Mouse (Mus musculus): ENCODE data around the gene Aco2. TPM values are rescaled to one million over a fixed set of nuclear protein-coding genes. Genes with fewer than 3 reads are reported as not detected.
A peak's percentile ranks its signal among the peaks of the same experiment; 100 is the strongest.
"Not testable (repeated sequence)": the region's sequence is repeated elsewhere in the genome, so short reads cannot be mapped to it uniquely, and the experiment has no call there.

The Aco2 gene
- polyA plus RNA-seq, 1 experiment = 174 TPM

- Histone ChIP-seq H3K4me1 (ENCODE audit: control insufficient read depth, insufficient read depth, low read length) (no peaks in the 10 kb centered on the region), H3K4me3 (ENCODE audit: low read depth, low read length) (no peak overlapping the region), H3K9ac (ENCODE audit: low read depth, poor library complexity, severe bottlenecking) (no peak overlapping the region), H3K36me3 (ENCODE audit: control insufficient read depth, insufficient read depth, low read length, poor library complexity, severe bottlenecking) (peaks cover 29% of the 10 kb centered on the region), H3K9me3 (replicated peaks; ENCODE audit: control insufficient read depth, insufficient read depth, low read length, poor library complexity, severe bottlenecking) (no peaks in the 10 kb centered on the region), H3K27ac (ENCODE audit: insufficient read depth, low read length) (no peak overlapping the region), H3K27me3 (ENCODE audit: control insufficient read depth, insufficient read depth, low read length, poor library complexity, severe bottlenecking) (no peaks in the 10 kb centered on the region)
- TF ChIP-seq POLR2A (IDR thresholded peaks at IDR 0.05; ENCODE audit: insufficient read depth, low read length) (no peak), EP300 (IDR thresholded peaks at IDR 0.05; ENCODE audit: insufficient read depth, low read depth, low read length) (no peak), CTCF (IDR thresholded peaks at IDR 0.05; ENCODE audit: low read depth, low read length) (no peak)
Measured at GRCm38 (mm10) chr15:81897607-81898285, 25.6 kb downstream of the Aco2 start.

- no peak for TF ChIP-seq EP300 (IDR thresholded peaks at IDR 0.05; ENCODE audit: insufficient read depth, low read depth, low read length)
- TF ChIP-seq CTCF (IDR thresholded peaks at IDR 0.05; ENCODE audit: low read depth, low read length) = no peak
- TF ChIP-seq POLR2A (IDR thresholded peaks at IDR 0.05; ENCODE audit: insufficient read depth, low read length) = no peak
- Histone ChIP-seq H3K36me3 (ENCODE audit: control insufficient read depth, insufficient read depth, low read length, poor library complexity, severe bottlenecking) (peaks cover 29% of the 10 kb centered on the region), H3K27me3 (ENCODE audit: control insufficient read depth, insufficient read depth, low read length, poor library complexity, severe bottlenecking) (no peaks in the 10 kb centered on the region), H3K27ac (ENCODE audit: insufficient read depth, low read length) (no peak overlapping the region), H3K9me3 (replicated peaks; ENCODE audit: control insufficient read depth, insufficient read depth, low read length, poor library complexity, severe bottlenecking) (no peaks in the 10 kb centered on the region), H3K4me1 (ENCODE audit: control insufficient read depth, insufficient read depth, low read length) (no peaks in the 10 kb centered on the region), H3K4me3 (ENCODE audit: low read depth, low read length) (no peak overlapping the region), H3K9ac (ENCODE audit: low read depth, poor library complexity, severe bottlenecking) (no peak overlapping the region)
Measured at GRCm38 (mm10) chr15:81898751-81899150, 26.6 kb downstream of the Aco2 start.

- H3K9me3 ChIP-seq (replicated peaks; ENCODE audit: control insufficient read depth, insufficient read depth, low read length, poor library complexity, severe bottlenecking) = no peaks in the 10 kb centered on the region
- H3K36me3 ChIP-seq (ENCODE audit: control insufficient read depth, insufficient read depth, low read length, poor library complexity, severe bottlenecking) = peaks cover 22% of the 10 kb centered on the region
- TF ChIP-seq CTCF (IDR thresholded peaks at IDR 0.05; ENCODE audit: low read depth, low read length) (peak; percentile 33), EP300 (IDR thresholded peaks at IDR 0.05; ENCODE audit: insufficient read depth, low read depth, low read length) (no peak)
- no peak overlapping the region for H3K4me3 ChIP-seq (ENCODE audit: low read depth, low read length)
- no peak overlapping the region for H3K27ac ChIP-seq (ENCODE audit: insufficient read depth, low read length)
- no peak overlapping the region for H3K9ac ChIP-seq (ENCODE audit: low read depth, poor library complexity, severe bottlenecking)
- H3K27me3 ChIP-seq (ENCODE audit: control insufficient read depth, insufficient read depth, low read length, poor library complexity, severe bottlenecking) = no peaks in the 10 kb centered on the region
- H3K4me1 ChIP-seq (ENCODE audit: control insufficient read depth, insufficient read depth, low read length) = no peaks in the 10 kb centered on the region
Measured at GRCm38 (mm10) chr15:81904939-81905338, 32.8 kb downstream of the Aco2 start.

GRCm38 (mm10) chr15:81907953-81908352 is 35.8 kb downstream of the Aco2 start:
- H3K27me3 ChIP-seq (ENCODE audit: control insufficient read depth, insufficient read depth, low read length, poor library complexity, severe bottlenecking) = no peaks in the 10 kb centered on the region
- no peak overlapping the region for H3K9ac ChIP-seq (ENCODE audit: low read depth, poor library complexity, severe bottlenecking)
- no peak overlapping the region for H3K27ac ChIP-seq (ENCODE audit: insufficient read depth, low read length)
- no peaks in the 10 kb centered on the region for H3K9me3 ChIP-seq (replicated peaks; ENCODE audit: control insufficient read depth, insufficient read depth, low read length, poor library complexity, severe bottlenecking)
- no peak overlapping the region for H3K4me3 ChIP-seq (ENCODE audit: low read depth, low read length)
- peaks cover 25% of the 10 kb centered on the region for H3K36me3 ChIP-seq (ENCODE audit: control insufficient read depth, insufficient read depth, low read length, poor library complexity, severe bottlenecking)
- no peaks in the 10 kb centered on the region for H3K4me1 ChIP-seq (ENCODE audit: control insufficient read depth, insufficient read depth, low read length)
- TF ChIP-seq POLR2A (IDR thresholded peaks at IDR 0.05; ENCODE audit: insufficient read depth, low read length) = no peak
- TF ChIP-seq CTCF (IDR thresholded peaks at IDR 0.05; ENCODE audit: low read depth, low read length) = no peak
- TF ChIP-seq EP300 (IDR thresholded peaks at IDR 0.05; ENCODE audit: insufficient read depth, low read depth, low read length) = no peak

GRCm38 (mm10) chr15:81908767-81909166 is 36.7 kb downstream of the Aco2 start:
- H3K36me3 ChIP-seq (ENCODE audit: control insufficient read depth, insufficient read depth, low read length, poor library complexity, severe bottlenecking) = peaks cover 26% of the 10 kb centered on the region
- H3K9me3 ChIP-seq (replicated peaks; ENCODE audit: control insufficient read depth, insufficient read depth, low read length, poor library complexity, severe bottlenecking) = not testable (repeated sequence)

GRCm38 (mm10) chr15:81912498-81912897 is 40.4 kb downstream of the Aco2 start:
- H3K4me1 ChIP-seq (ENCODE audit: control insufficient read depth, insufficient read depth, low read length) = no peaks in the 10 kb centered on the region
- no peaks in the 10 kb centered on the region for H3K27me3 ChIP-seq (ENCODE audit: control insufficient read depth, insufficient read depth, low read length, poor library complexity, severe bottlenecking)
- H3K4me3 ChIP-seq (ENCODE audit: low read depth, low read length) = no peak overlapping the region
- H3K9me3 ChIP-seq (replicated peaks; ENCODE audit: control insufficient read depth, insufficient read depth, low read length, poor library complexity, severe bottlenecking) = no peaks in the 10 kb centered on the region
- peaks cover 29% of the 10 kb centered on the region for H3K36me3 ChIP-seq (ENCODE audit: control insufficient read depth, insufficient read depth, low read length, poor library complexity, severe bottlenecking)
- H3K27ac ChIP-seq (ENCODE audit: insufficient read depth, low read length) = peak overlapping the region; percentile 16
- no peak for TF ChIP-seq POLR2A (IDR thresholded peaks at IDR 0.05; ENCODE audit: insufficient read depth, low read length)
- TF ChIP-seq EP300 (IDR thresholded peaks at IDR 0.05; ENCODE audit: insufficient read depth, low read depth, low read length) = no peak
- no peak for TF ChIP-seq CTCF (IDR thresholded peaks at IDR 0.05; ENCODE audit: low read depth, low read length)
- H3K9ac ChIP-seq (ENCODE audit: low read depth, poor library complexity, severe bottlenecking) = no peak overlapping the region

More at GRCm38 (mm10) chr15:81908767-81909166, 36.7 kb downstream of the Aco2 start:
- not testable (repeated sequence) for H3K27me3 ChIP-seq (ENCODE audit: control insufficient read depth, insufficient read depth, low read length, poor library complexity, severe bottlenecking); H3K4me3 ChIP-seq (ENCODE audit: low read depth, low read length); H3K4me1 ChIP-seq (ENCODE audit: control insufficient read depth, insufficient read depth, low read length); H3K9ac ChIP-seq (ENCODE audit: low read depth, poor library complexity, severe bottlenecking); H3K27ac ChIP-seq (ENCODE audit: insufficient read depth, low read length)

All from ES-Bruce4 (cell line).